Comparison of ENCODE assay signal across 20 mouse cellular contexts in genomic region chr16:37579994-37580393, GRCm38 (mm10). TPM values are rescaled to one million over a fixed set of nuclear protein-coding genes. Genes with fewer than 3 reads are reported as not detected.
DNase-seq lines count a peak whose midpoint lies in the region; ATAC-seq and TF ChIP-seq lines count a peak whose summit lies in the region.
"Had no signal": no experiment of that assay in that cellular context is flagged by ENCODE, and none has a peak within 500 bp of the region (broad histone marks: within the 10 kb centered on the region; RNA-seq: fewer than 3 reads in every experiment).

TSS of gene Hgd (plus strand) at chr16:37580153.

- no peak for DNase-seq in midbrain, embryonic 10.5 days (ENCODE audit: low spot score)
- DNase-seq in midbrain, postnatal 0 days (ENCODE audit: low spot score): no peak
- peak; percentile 58 to 78 for DNase-seq in kidney, postnatal 25 days
- DNase-seq in yolk sac, embryonic 10.5 days (ENCODE audit: low spot score): peak; percentile 66
- DNase-seq: cerebellum, adult 9-10 months; heart, adult 18-20 months; lung, adult 18-20 months; lung, postnatal 36 days; spleen, adult 18-20 months; thymus, postnatal 14 days had no signal

- no peaks in the 10 kb centered on the region for H3K36me3 ChIP-seq in erythroblast, embryonic 14.5 days (ENCODE audit: control insufficient read depth)
- no peaks in the 10 kb centered on the region for H3K36me3 ChIP-seq in midbrain, embryonic 10.5 days
- H3K36me3 ChIP-seq in midbrain, postnatal 0 days (ENCODE audit: insufficient read depth, low read length): no peaks in the 10 kb centered on the region
- H3K36me3 ChIP-seq: hindbrain, embryonic 13.5 days; neural tube, embryonic 13.5 days; stomach, embryonic 15.5 days had no signal

- WGBS in midbrain, embryonic 10.5 days: 78% methylated on average over 4 of the region's 4 CpGs
- 78% methylated on average over 4 of the region's 4 CpGs for WGBS in midbrain, postnatal 0 days

- H3K27ac ChIP-seq in midbrain, embryonic 10.5 days (replicated peaks): peak within 1 kb of the TSS; percentile 79; the same call in 1 of the 2 replicates
- no peak within 1 kb of the TSS for H3K27ac ChIP-seq in midbrain, postnatal 0 days (ENCODE audit: low read depth, low read length)
- H3K27ac ChIP-seq: hindbrain, embryonic 13.5 days; neural tube, embryonic 13.5 days; stomach, embryonic 15.5 days had no signal

- no peaks in the 10 kb centered on the region for H3K4me1 ChIP-seq in erythroblast, embryonic 14.5 days (ENCODE audit: control insufficient read depth)
- peaks cover 48% of the 10 kb centered on the region for H3K4me1 ChIP-seq in midbrain, embryonic 10.5 days
- peaks cover 4% of the 10 kb centered on the region; the same call in 1 of the 2 replicates for H3K4me1 ChIP-seq in midbrain, postnatal 0 days (ENCODE audit: insufficient read depth, low read length)

- H3K9me3 ChIP-seq in erythroblast, embryonic 14.5 days (ENCODE audit: control insufficient read depth, low read length): no peaks in the 10 kb centered on the region
- no peaks in the 10 kb centered on the region for H3K9me3 ChIP-seq in midbrain, embryonic 10.5 days (replicated peaks)
- no peaks in the 10 kb centered on the region for H3K9me3 ChIP-seq in midbrain, postnatal 0 days (ENCODE audit: low read length)
- H3K9me3 ChIP-seq: hindbrain, embryonic 13.5 days; neural tube, embryonic 13.5 days; stomach, embryonic 15.5 days had no signal

- no peak within 1 kb of the TSS for H3K4me2 ChIP-seq in midbrain, postnatal 0 days (ENCODE audit: low read depth, low read length, poor library complexity, severe bottlenecking)
- H3K4me2 ChIP-seq: hindbrain, embryonic 13.5 days; neural tube, embryonic 13.5 days; stomach, embryonic 15.5 days had no signal

- peak within 1 kb of the TSS; percentile 40 for H3K4me3 ChIP-seq in erythroblast, embryonic 14.5 days (replicated peaks)
- H3K4me3 ChIP-seq in midbrain, embryonic 10.5 days: no peak within 1 kb of the TSS
- no peak within 1 kb of the TSS for H3K4me3 ChIP-seq in midbrain, postnatal 0 days (ENCODE audit: low read depth, low read length)
- H3K4me3 ChIP-seq: hindbrain, embryonic 13.5 days; neural tube, embryonic 13.5 days; stomach, embryonic 15.5 days had no signal

- H3K27me3 ChIP-seq in erythroblast, embryonic 14.5 days (ENCODE audit: control insufficient read depth): peaks cover 7% of the 10 kb centered on the region
- no peaks in the 10 kb centered on the region for H3K27me3 ChIP-seq in midbrain, embryonic 10.5 days (ENCODE audit: low read depth, poor library complexity, severe bottlenecking)
- H3K27me3 ChIP-seq in midbrain, postnatal 0 days (ENCODE audit: insufficient read depth, low read length): no peaks in the 10 kb centered on the region
- H3K27me3 ChIP-seq: hindbrain, embryonic 13.5 days; neural tube, embryonic 13.5 days; stomach, embryonic 15.5 days had no signal

- TF ChIP-seq CTCF in midbrain, postnatal 0 days (IDR thresholded peaks at IDR 0.05): no peak

- H3K9ac ChIP-seq in midbrain, postnatal 0 days (replicated peaks; ENCODE audit: low read length, poor library complexity, severe bottlenecking): no peak within 1 kb of the TSS
- H3K9ac ChIP-seq: hindbrain, embryonic 13.5 days; neural tube, embryonic 13.5 days; stomach, embryonic 15.5 days had no signal

- no peak for ATAC-seq in erythroblast, adult 5-6 weeks (replicated peaks; ENCODE audit: low FRiP score, poor library complexity, severe bottlenecking)
- ATAC-seq in midbrain, postnatal 0 days (ENCODE audit: low FRiP score): no peak
- no peak for ATAC-seq in CD4-positive, CD25-positive, alpha-beta regulatory T cell, adult 4 months
- ATAC-seq: forebrain, embryonic 16.5 days; intestine, embryonic 16.5 days had no signal

RNA-seq across cellular contexts. Expression of gene Hgd, which starts in this region (rescaled TPM):
- polyA plus RNA-seq in erythroblast, embryonic 14.5 days (2012): 0.05 TPM in 1 of 2 replicates, not detected in the other
- total RNA-seq in erythroblast, adult 5-6 weeks (2015; ENCODE audit: low replicate concordance): not detected in 2 replicates
- total RNA-seq in erythroblast, adult 5-6 weeks (2017; ENCODE audit: low replicate concordance): not detected in 2 replicates
- polyA plus RNA-seq in midbrain, embryonic 10.5 days (2016; fragmentation: Nextera tagmentation; extraction: Ambion mirVana): 0.21 and 0.31 TPM in 2 replicates
- 0.27 TPM in 1 of 2 replicates, not detected in the other for total RNA-seq in midbrain, postnatal 0 days (2014; rRNA removed)
- polyA plus RNA-seq in midbrain, postnatal 0 days (2015; fragmentation: Nextera tagmentation; extraction: Ambion mirVana): 0.32 and 0.43 TPM in 2 replicates
- under 1 TPM in 1 of 2 experiments, not detected in 1; 0.38 TPM for polyA plus RNA-seq in CD4-positive, CD25-positive, alpha-beta regulatory T cell, adult 4 months (2017; shearing (Covaris generic))
- total RNA-seq: heart, adult 18-20 months; layer of hippocampus, postnatal 14 days; left cerebral cortex, postnatal 25 days had no signal

Comparison
In these comparisons a context has a peak if more than half of its experiments do, and no peak if none do; other contexts are left out.
1. DNase-seq: peak in kidney, postnatal 25 days (2 of 2) and yolk sac, embryonic 10.5 days (single experiment); none in midbrain, embryonic 10.5 days (single experiment) and midbrain, postnatal 0 days (single experiment).